Mouse (Mus musculus) C2C12 (cell line): ENCODE measurements around the gene Gm15155. TPM values are rescaled to one million over a fixed set of nuclear protein-coding genes. Genes with fewer than 3 reads are reported as not detected.
"Not testable (repeated sequence)": the region's sequence is repeated elsewhere in the genome, so short reads cannot be mapped to it uniquely, and the experiment has no call there.

ENCODE experiments used
- H3K27me3 ChIP-seq: one replicate; pipeline ENCODE4 v1.6.1; 2011; ENCODE audit not compliant: control insufficient read depth, insufficient read depth, insufficient read length
- H3K36me3 ChIP-seq: one replicate; pipeline ENCODE4 v1.6.1; 2011; ENCODE audit not compliant: control insufficient read depth, insufficient read depth
- H3K4me3 ChIP-seq: one replicate; pipeline ENCODE4 v1.5.1; 2011; ENCODE audit warnings: mild to moderate bottlenecking, control low read depth; ENCODE audit not compliant: poor library complexity, insufficient read depth, severe bottlenecking
- H3K79me2 ChIP-seq: one replicate; pipeline ENCODE4 v1.6.1; 2011; ENCODE audit not compliant: control insufficient read depth, insufficient read depth
- H3K79me3 ChIP-seq: one replicate; pipeline ENCODE4 v1.6.1; 2011; ENCODE audit warnings: low read depth, control low read depth
- H3ac ChIP-seq: one replicate; pipeline ENCODE3; 2011; ENCODE audit warnings: low read depth; ENCODE audit not compliant: control insufficient read depth, insufficient read length
- CEBPB ChIP-seq: IDR thresholded peaks from one replicate; pipeline ENCODE4 v1.6.1; 2011; ENCODE audit warnings: low read depth, mild to moderate bottlenecking, control low read depth, moderate library complexity
- CTCF ChIP-seq: IDR thresholded peaks from one replicate; pipeline ENCODE4 v1.5.1; 2011; ENCODE audit not compliant: control insufficient read depth, insufficient read depth, insufficient read length
- FOSL1 ChIP-seq: IDR thresholded peaks from one replicate; pipeline ENCODE4 v1.8.0; 2011; ENCODE audit warnings: mild to moderate bottlenecking, low read length; ENCODE audit not compliant: poor library complexity, insufficient read depth, severe bottlenecking
- MAX ChIP-seq: IDR thresholded peaks from one replicate; pipeline ENCODE4 v1.6.1; 2011; ENCODE audit warnings: mild to moderate bottlenecking, control low read depth
- MYOD1 ChIP-seq: IDR thresholded peaks from one replicate; pipeline ENCODE4 v1.6.1; 2011; ENCODE audit warnings: low read depth; ENCODE audit not compliant: control insufficient read depth, insufficient read length
- MYOG ChIP-seq: IDR thresholded peaks from one replicate; pipeline ENCODE4 v1.6.1; 2011; ENCODE audit not compliant: control insufficient read depth, insufficient read length; ENCODE audit errors: extremely low read depth
- USF1 ChIP-seq: IDR thresholded peaks from one replicate; pipeline ENCODE4 v1.6.1; 2011; ENCODE audit warnings: low read depth, mild to moderate bottlenecking, control low read depth, moderate library complexity
- polyA plus RNA-seq: library from polyadenylated mRNA; unstranded; fragments of >200 nt; fragmentation: generic; extraction: Trizol; gene quantifications from one replicate; pipeline ENCODE4 v1.2.1, GENCODE M21; 2012; ENCODE audit warnings: missing spikeins

Gm15155 gene
- polyA plus RNA-seq, 1 experiment: not detected

DNA sequence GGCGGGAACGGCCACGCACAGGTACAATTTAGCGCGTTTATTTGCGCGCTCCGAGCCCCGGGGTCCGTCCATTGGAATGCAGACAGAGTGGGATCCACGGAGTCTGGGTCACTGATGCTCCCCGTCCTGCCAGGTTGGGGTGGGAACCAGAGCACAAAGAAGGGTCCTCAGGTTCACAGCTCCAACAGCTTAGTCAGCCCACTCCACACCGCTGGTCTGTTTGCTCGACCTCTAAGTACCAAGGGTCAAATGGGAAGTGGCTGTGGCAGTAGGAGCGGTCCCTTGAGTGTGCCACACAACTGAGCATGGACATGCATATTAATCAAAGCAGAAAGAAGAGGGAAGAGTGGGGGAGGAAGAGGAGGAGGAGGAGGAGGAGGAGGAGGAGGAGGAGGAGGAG, 354 bp downstream of the Gm15155 start:
- Histone ChIP-seq H3K36me3 (no peaks in the 10 kb centered on the region), H3K27me3 (no peaks in the 10 kb centered on the region), H3ac (no peak overlapping the region), H3K4me3 (no peak overlapping the region), H3K79me3 (no peaks in the 10 kb centered on the region), H3K79me2 (no peaks in the 10 kb centered on the region)
- TF ChIP-seq MYOD1 (no peak), FOSL1 (no peak), USF1 (no peak), CTCF (no peak), MYOG (no peak), CEBPB (no peak), MAX (no peak)

GRCm38 (mm10) chrX:155625671-155626196, 1.2 kb downstream of the Gm15155 start:
- TF ChIP-seq CEBPB (no peak), USF1 (no peak), MAX (no peak), MYOG (no peak), MYOD1 (no peak), CTCF (no peak), FOSL1 (no peak)
- H3K27me3 ChIP-seq: no peaks in the 10 kb centered on the region
- no peak overlapping the region for H3K4me3 ChIP-seq

GRCm38 (mm10) chrX:155643975-155644374, 19.4 kb downstream of the Gm15155 start:
- no peaks in the 10 kb centered on the region for H3K79me3 ChIP-seq
- no peaks in the 10 kb centered on the region for H3K27me3 ChIP-seq
- H3K79me2 ChIP-seq: no peaks in the 10 kb centered on the region
- no peak overlapping the region for H3ac ChIP-seq
- H3K36me3 ChIP-seq: no peaks in the 10 kb centered on the region
- TF ChIP-seq CTCF (no peak), MYOD1 (no peak), MYOG (no peak), MAX (no peak), USF1 (no peak), FOSL1 (no peak), CEBPB (no peak)
- no peak overlapping the region for H3K4me3 ChIP-seq

More at GRCm38 (mm10) chrX:155625671-155626196, 1.2 kb downstream of the Gm15155 start:
- no peaks in the 10 kb centered on the region for H3K79me3 ChIP-seq
- H3K36me3 ChIP-seq: no peaks in the 10 kb centered on the region
- no peaks in the 10 kb centered on the region for H3K79me2 ChIP-seq
- H3ac ChIP-seq: no peak overlapping the region

DNA sequence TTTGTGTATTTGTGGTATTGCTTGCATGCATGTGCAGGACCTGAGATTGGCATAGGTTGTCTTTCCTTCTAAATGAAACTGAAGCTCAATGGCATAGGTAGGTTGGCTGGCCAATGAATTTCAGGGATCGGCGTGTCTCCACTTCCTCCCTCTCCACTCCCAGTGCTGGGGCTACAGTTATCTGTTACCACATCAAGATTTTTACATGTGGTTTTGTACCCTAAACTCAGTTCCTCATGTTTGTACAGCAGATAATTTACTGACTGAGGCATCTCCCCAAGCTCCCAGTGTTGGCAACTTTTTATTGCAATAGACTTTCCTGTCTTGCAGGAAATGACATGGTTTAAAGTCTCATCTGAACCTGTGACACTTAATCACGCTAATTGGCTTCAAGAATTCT, 21.4 kb downstream of the Gm15155 start:
- Histone ChIP-seq H3K27me3 (no peaks in the 10 kb centered on the region), H3K79me3 (no peaks in the 10 kb centered on the region), H3K36me3 (no peaks in the 10 kb centered on the region), H3K4me3 (no peak overlapping the region), H3K79me2 (no peaks in the 10 kb centered on the region), H3ac (no peak overlapping the region)
- TF ChIP-seq MYOD1: no peak
- TF ChIP-seq FOSL1: no peak
- TF ChIP-seq MAX: no peak
- TF ChIP-seq MYOG: no peak
- no peak for TF ChIP-seq CEBPB
- no peak for TF ChIP-seq CTCF
- no peak for TF ChIP-seq USF1

- Histone ChIP-seq H3K79me3 (no peaks in the 10 kb centered on the region), H3K27me3 (no peaks in the 10 kb centered on the region), H3K4me3 (no peak overlapping the region), H3K79me2 (no peaks in the 10 kb centered on the region), H3K36me3 (no peaks in the 10 kb centered on the region), H3ac (no peak overlapping the region)
- no peak for TF ChIP-seq MYOD1
- TF ChIP-seq FOSL1: no peak
- no peak for TF ChIP-seq MAX
- no peak for TF ChIP-seq USF1
- TF ChIP-seq CTCF: no peak
- no peak for TF ChIP-seq MYOG
- TF ChIP-seq CEBPB: no peak
Observed at GRCm38 (mm10) chrX:155657971-155658370, 33.4 kb downstream of the Gm15155 start.

- not testable (repeated sequence) for H3K79me3 ChIP-seq, H3ac ChIP-seq, H3K36me3 ChIP-seq, H3K4me3 ChIP-seq, H3K79me2 ChIP-seq, H3K27me3 ChIP-seq
Observed at GRCm38 (mm10) chrX:155690440-155690839, 65.9 kb downstream of the Gm15155 start.
